Mouse (Mus musculus) CH12.LX (cell line): ENCODE results near the gene 9930022D16Rik.

Source experiments
- CHD2 ChIP-seq: IDR thresholded peaks from 2 replicates; pipeline ENCODE4 v1.6.1; 2011; ENCODE audit warnings: low read length, improper control_type of control experiment
- CTCF ChIP-seq, 2 experiments: IDR thresholded peaks in 1 of 2; conservative IDR thresholded peaks in 1 of 2; 2 replicates each; pipeline ENCODE4 v1.5.1; 2011 to 2012; ENCODE audit warnings: low read depth in 2 of 2, low read length in 2 of 2, improper control_type of control experiment in 1 of 2, inconsistent platforms in 1 of 2, mild to moderate bottlenecking in 1 of 2, moderate library complexity in 1 of 2
- E2F4 ChIP-seq: IDR thresholded peaks from 2 replicates; pipeline ENCODE4 v1.6.1; 2011; ENCODE audit warnings: low read depth, low read length, improper control_type of control experiment; ENCODE audit not compliant: insufficient replicate concordance
- ELF1 ChIP-seq: IDR thresholded peaks from 2 replicates; pipeline ENCODE4 v1.6.1; 2014; ENCODE audit warnings: low read depth, mild to moderate bottlenecking, inconsistent platforms, low read length, improper control_type of control experiment
- EP300 ChIP-seq: IDR thresholded peaks from 2 replicates; pipeline ENCODE4 v1.6.1; 2011; ENCODE audit warnings: low read length, improper control_type of control experiment
- GABPA ChIP-seq: IDR thresholded peaks from 2 replicates; pipeline ENCODE4 v1.6.1; 2012; ENCODE audit warnings: low read depth, low read length, improper control_type of control experiment, inconsistent platforms; ENCODE audit not compliant: insufficient replicate concordance
- MEF2A ChIP-seq: IDR thresholded peaks from 2 replicates; pipeline ENCODE4 v1.6.1; 2014; ENCODE audit warnings: low read depth, mild to moderate bottlenecking, inconsistent platforms, low read length, improper control_type of control experiment, borderline replicate concordance
- MXI1 ChIP-seq: IDR thresholded peaks from 2 replicates; pipeline ENCODE4 v1.6.1; 2011; ENCODE audit warnings: mild to moderate bottlenecking, low read depth, low read length, improper control_type of control experiment
- NELFE ChIP-seq: IDR thresholded peaks from 2 replicates; pipeline ENCODE4 v1.6.1; 2011; ENCODE audit warnings: low read depth, low read length, improper control_type of control experiment
- POLR2A ChIP-seq: IDR thresholded peaks from 2 replicates; pipeline ENCODE4 v1.6.1; 2011; ENCODE audit warnings: low read depth, mild to moderate bottlenecking, improper control_type of control experiment, low read length
- RAD21 ChIP-seq: IDR thresholded peaks from 2 replicates; pipeline ENCODE4 v1.6.1; 2011; ENCODE audit warnings: low read depth, mild to moderate bottlenecking, low read length, improper control_type of control experiment, moderate library complexity
- ZNF384 ChIP-seq: IDR thresholded peaks from 2 replicates; pipeline ENCODE4 v1.6.1; 2012; ENCODE audit warnings: low read depth, low read length, improper control_type of control experiment, inconsistent platforms

- TF ChIP-seq POLR2A = no peak
- no peak for TF ChIP-seq CTCF (conservative IDR thresholded peaks at IDR 0.05 in 1 of 2, IDR thresholded peaks at IDR 0.05 in 1 of 2; ENCODE audit: low read depth in 2 of 2, low read length in 2 of 2)
- no peak for TF ChIP-seq CHD2
- TF ChIP-seq E2F4 = no peak
- TF ChIP-seq RAD21 = no peak
- TF ChIP-seq EP300 = no peak
- no peak for TF ChIP-seq ZNF384
- no peak for TF ChIP-seq MEF2A
- no peak for TF ChIP-seq ELF1
- no peak for TF ChIP-seq NELFE
- peak; percentile 92 for TF ChIP-seq MXI1
- no peak for TF ChIP-seq GABPA
Observed at GRCm38 (mm10) chr11:109426272-109426586, 12.5 kb downstream of the 9930022D16Rik start.
